Mouse (Mus musculus) cerebellum, adult 9-11 months (tissue): Measurements from ENCODE around the gene Rprm.

Experiments used
- DNase-seq: peaks from one replicate; pipeline ENCODE4 v3.0.0; 2022

Gene Rprm

DNA sequence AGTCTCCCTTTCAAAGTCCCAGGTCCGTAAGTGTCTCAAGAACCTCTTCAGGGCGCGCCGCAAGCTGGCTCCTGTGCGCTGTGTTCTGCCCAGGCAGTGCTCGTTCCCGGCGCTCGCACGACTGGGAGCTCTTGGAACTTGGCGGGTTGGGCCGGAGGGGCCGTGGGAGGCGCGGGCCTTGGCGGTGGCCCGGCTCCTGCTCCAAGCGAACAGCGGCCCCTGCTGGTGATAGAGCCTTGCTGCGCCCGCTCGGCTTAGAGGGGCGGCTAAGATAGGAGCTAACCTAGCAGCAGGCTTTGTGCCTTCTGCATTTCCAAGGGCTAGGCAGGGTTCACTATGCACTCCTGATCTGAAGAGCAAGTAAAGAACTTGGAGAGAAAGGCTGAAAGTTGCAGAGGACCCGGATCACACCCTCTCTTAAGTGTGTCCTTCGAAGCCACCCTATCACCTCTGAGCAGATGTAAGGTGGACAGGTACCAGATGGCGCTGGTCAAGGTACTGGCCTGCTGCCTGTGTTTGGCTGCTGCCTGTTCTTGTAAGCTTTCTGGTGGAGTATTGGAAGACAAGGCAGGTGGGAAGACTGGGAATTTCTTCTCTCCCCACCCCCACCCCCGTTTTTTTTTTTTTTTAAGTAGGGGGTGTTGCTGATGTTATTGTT, at the start of gene Rprm:
TSS of gene Rprm (minus strand) at position 123 of the 658 bp plus-strand sequence.
- peak; percentile 85 for DNase-seq

DNA sequence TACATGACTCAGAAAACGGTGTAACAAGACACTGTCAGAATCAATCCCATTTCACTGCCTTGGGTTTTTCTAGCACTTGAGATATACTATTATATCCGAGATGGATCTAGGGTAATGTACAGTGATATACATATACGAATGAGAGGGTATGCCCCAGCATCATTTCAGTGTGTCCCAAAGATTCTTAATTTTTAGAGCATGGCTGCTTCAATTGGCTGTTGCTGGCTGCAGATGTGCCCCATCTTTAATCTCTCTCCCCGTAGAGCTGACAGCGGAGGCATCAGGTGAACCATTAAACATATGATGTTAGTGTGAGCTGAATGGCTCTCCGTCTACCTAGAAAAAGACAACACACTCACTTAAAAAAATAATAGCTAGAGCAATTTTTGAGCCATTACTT, 34.0 kb upstream of the Rprm start:
- DNase-seq: no peak

DNA sequence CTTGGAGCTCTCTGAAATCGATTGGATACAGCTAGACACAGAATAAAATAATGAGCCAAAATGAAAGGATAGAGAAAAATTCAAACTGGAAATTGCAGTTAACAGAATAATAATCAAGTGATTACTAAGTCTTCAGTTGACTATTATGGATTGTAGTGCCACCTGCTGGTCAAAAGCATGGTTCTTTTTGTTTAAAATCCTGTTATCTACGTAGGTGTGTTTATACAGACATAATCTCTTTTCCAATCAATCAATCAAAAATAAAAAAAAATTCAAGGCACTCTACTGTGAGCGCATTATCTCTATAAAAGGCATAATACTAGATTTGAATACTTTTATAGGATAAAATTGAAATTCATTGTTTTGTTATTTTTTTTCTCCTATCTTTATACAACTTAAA, 33.5 kb upstream of the Rprm start:
- DNase-seq: no peak

DNA sequence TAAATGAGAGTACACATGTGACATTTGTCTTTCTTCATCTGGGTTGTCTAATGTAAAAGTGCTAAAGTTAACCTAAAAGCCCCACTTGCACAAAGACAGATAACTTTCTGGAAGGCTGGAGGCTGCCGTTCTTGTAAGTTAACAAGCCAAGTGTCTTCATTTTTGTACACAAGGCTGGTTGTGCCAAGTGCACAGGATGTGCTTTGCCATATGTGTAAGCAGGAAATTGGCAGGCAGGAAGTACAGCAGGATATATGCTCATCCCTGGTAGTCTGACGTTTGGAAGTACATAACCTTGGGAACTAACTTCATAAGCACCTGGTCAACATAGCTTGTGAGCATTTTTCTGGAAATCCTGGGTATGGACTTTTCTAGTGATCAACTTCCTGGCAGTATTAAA, 25.9 kb upstream of the Rprm start:
- DNase-seq: no peak

DNA sequence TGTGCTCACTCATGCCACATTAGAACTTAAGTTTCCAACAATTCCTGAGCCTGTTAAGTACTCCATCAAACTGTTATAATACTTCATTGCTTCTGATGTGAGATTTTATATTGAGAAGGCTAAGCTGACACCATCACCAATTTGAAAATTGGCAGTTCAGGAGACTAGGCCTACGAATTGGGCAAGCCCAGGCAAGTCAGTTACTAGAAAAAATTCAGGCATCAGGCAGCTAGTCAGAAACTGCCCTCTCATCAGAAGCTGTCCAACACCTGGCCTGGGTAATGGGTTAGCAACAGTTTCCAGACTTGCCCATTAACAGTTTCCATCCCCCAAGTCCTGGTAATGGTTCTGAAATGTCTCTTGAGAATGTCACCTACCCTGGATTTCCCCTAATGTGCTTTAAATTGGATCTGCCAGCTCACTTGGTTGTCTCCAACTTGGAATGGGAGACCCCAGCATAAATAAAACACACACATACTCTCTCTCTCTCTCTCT, 20.9 kb upstream of the Rprm start:
- no peak for DNase-seq

DNA sequence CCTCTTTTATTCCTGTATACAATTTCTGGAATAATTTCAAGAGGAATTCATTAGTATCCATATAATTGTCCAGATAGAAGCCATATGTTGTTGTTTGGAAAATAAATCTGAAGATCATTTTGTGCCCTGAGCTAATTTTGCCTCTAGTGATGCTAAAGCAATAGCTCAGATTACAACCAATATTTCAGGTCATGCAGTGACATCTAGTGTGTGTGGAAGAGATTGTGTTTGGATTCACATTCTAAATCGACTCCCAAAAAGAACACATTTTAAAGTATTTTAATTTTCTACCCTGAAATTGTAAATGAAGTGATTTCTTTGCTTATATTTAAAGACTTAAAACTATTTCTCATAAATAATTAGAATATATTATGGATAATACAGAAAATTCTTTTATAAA, 14.6 kb upstream of the Rprm start:
- DNase-seq: no peak

DNA sequence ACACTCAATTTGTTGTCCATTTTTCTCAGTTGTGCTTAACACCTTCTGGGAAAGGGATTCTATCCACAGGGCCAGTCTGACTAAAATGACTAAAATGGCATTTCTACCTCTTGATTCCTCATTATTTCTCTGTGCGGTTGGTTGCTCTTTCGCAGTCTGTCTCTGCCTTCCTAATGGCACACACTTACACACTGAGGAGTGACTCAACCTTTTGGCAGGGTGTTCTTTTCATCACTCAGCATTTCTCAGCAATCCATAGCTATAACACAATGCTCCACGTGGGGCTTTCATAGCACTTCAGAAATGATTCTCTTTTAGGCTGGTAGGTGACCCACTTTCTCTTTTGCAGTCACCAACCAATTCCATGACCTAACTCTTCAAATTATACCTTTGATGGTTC, 7.3 kb upstream of the Rprm start:
- DNase-seq: no peak

DNA sequence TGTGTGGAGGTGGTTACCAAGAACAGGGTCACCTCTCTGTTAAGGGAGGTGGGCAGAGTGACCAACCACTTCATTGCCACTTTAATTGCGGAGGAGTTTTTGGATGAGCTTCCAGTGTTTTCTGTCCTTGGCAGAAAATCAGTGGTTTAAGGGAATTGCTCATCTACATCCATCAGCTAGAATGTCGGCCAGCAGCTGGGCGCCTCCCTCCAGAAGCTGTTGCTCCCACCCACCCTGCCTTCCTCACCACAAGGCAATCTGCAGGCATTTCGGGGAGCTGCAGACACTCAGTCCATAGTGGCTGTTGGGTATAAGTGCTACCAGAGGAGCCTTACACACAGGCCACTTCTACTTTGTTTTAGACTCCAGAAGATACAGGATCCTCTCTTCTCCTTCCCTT, 902 bp upstream of the Rprm start:
- DNase-seq: no peak

DNA sequence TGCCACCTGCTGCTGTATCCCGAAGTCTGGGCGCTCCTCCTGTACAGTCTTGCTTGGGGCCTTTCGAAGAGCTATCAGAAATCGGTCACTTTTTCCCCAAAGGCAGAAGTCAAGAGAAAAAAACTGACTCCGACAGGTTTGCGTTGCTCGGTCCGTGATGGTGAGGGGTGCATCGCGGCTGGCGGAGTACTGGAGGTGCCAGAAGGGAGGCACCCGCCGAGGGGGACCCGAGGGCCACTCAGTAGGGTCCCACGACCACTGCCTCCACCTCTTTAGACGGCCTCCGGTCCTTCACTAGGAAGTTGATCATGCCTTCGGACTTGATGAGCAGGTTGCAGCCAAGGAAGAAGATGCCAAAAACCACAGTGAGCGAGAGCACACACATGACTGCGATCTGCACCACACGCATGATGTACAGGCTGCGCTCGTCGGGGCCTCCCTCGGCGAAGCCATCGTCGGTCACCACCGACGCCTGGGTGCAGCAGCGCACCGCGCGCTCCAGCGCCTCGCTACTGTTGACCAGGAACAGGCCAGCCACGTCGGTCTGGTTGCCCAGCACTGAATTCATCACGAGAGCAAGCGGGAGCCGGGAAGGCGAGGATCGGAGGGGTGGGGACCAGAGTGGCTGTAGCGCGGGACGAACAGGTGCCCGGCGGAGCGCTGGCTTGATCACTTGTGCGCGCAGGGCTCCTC, 469 bp downstream of the Rprm start:
- peak; percentile 7 for DNase-seq

DNA sequence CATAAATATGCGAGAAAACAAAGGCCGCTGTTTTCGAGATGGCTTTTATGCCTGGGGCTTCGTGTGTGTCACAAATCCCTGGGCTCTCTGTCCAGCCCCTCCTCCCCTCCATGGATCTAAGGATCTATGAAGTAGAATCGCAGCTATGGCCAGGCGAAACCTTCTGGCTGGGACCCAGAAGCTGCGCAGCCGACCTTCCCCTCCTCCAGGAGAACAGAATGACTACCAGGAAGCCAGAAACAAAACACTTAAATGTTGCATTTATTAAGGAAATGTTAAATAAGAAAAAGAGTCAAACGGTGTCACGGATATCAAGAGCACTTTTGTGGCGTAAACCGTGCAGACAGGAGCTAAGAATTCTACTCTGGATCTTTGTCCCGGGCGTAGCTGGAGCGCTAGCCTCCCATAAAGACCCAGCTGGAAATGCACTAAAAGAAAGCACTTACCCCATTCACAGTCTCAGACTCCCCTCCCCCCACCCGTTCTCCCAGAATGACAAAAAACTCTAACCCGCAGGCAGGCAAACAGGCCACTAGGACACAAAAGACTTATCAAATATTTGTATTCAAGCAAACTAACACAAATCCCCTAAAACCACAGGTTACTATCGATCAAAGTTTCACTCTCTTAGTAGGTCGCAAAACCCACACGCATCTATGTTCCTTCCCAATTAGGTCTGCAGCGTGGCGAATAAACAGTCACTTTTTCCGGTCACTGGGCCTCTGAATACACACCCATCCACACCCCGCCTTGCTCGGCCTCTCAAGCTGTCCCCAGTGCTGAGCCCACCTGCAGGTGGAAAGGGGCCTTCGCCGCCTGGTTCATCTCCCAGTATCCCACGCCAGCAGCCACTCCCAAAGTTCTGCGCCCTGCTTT, 1.3 kb downstream of the Rprm start:
- DNase-seq: peak; percentile 7

DNA sequence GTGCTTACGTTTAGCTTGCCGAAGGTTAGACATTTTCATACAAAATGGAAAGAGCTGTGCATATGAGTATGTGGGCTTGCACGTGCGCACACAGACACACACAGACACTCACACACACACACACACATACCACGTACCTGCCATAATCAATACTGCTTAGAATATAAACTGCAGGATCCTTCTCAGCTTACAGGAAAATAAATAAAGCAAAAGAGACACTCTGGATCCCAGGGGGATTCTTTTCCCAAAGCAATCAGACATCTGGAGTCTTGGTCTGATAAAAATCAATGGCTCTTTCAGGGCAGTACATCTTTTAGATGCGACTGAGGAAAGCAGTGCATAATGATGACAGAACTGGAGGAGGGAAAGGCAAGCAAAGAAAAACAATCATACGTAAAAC, 6.4 kb downstream of the Rprm start:
- no peak for DNase-seq

DNA sequence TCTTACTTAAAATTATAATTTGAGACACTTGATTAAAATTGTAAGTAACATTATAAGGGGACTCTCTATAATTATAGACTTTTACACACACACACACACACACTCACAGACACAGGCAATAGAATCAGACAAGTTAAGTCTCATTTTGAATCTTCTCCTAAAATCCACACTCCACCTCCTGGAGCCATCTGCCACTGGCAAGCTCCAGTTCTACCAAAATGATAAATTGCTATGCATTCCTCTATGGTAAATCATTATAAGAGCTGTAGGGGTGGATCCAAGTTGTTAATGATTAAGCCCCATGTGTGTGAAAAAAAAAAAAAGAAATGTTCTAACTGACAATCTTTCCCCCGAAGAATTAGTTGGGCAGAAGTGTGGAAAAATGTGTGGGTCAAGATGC, 13.8 kb downstream of the Rprm start:
- no peak for DNase-seq

DNA sequence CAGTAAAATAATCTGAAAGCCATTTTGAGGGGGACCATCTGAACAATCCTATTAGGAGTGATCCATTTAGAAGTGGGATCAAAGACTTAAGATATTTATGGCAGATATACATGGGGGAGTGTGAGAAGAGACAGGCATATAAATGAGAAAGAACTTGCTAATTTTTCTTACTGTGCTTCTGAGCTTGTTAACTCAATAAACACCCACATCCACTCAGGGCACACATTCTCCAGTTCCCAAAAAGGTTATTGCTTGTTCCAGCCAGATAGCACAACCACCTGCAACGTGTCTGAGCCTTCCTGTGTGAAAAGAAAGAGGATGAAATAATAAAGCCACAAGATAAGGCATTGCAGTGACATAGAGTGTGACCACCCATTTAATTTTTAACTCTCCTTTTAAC, 22.9 kb downstream of the Rprm start:
- DNase-seq: no peak

DNA sequence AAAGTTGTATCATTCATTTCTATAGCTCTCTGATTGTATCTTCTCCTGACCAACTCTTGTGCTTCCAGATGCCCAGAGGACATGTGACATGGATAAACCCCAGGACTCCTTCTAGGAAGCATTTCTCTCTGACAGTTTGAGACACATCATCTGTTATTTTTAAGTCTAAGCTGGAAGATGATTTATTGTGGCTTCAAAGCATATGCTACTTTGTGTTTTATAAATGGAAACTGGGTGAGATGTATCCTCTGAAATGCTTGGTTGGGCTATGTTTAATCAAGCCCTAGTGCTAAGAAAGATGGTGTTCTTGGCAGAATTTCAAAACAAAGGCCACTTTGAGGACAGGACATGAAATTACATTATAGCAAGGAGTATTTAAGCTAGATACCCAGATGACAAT, 24.3 kb downstream of the Rprm start:
- DNase-seq: no peak
